Mouse (Mus musculus): ENCODE results near the gene Arhgap44.

GRCm38 (mm10) chr11:65016754-65017153 lies 146.0 kb downstream of the Arhgap44 start:
- TF ChIP-seq CTCF (IDR thresholded peaks at IDR 0.05; ENCODE audit: borderline replicate concordance, insufficient read depth, low read length) (no peak), POLR2A (IDR thresholded peaks at IDR 0.05; ENCODE audit: low read depth, low read length) (no peak)

Data from embryonic fibroblast, embryonic 13.5 days (primary cell).